Mouse (Mus musculus) gastrocnemius, adult 18-20 months (tissue): ENCODE data around the gene Vars. TPM values are rescaled to one million over a fixed set of nuclear protein-coding genes. Genes with fewer than 3 reads are reported as not detected.
"Not testable (repeated sequence)": the region's sequence is repeated elsewhere in the genome, so short reads cannot be mapped to it uniquely, and the experiment has no call there.

Experiments used
- DNase-seq: peaks from one replicate; pipeline ENCODE4 v3.0.0; 2021; ENCODE audit warnings: low spot score
- long read RNA-seq, 2 experiments: library from polyadenylated mRNA; stranded (forward); transcript quantifications; one replicate each; pipeline ENCODE4 v2.0.0; 2021
- total RNA-seq, 2 experiments: library from RNA; stranded (reverse); gene quantifications; 2 replicates each; pipeline ENCODE4 v1.2.3; 2021

Gene Vars
- 10 to 100 TPM; 38.2 TPM for total RNA-seq
- long read RNA-seq, experiment 1, full-length matches to known transcripts: 78 of 115 reads
- long read RNA-seq, experiment 1, partial matches to known transcripts: 28 of 115 reads
- long read RNA-seq, experiment 1, other reads (novel, unspliced or antisense): 9 of 115 reads
- long read RNA-seq, experiment 2, full-length matches to known transcripts: 73 of 110 reads
- long read RNA-seq, experiment 2, partial matches to known transcripts: 34 of 110 reads
- long read RNA-seq, experiment 2, other reads (novel, unspliced or antisense): 3 of 110 reads

- peak; percentile 83 for DNase-seq
Observed at GRCm38 (mm10) chr17:35000717-35001451, at the start of gene Vars. Gene Vars, plus strand, starts transcription at chr17:35000987.

- no peak for DNase-seq
Observed at GRCm38 (mm10) chr17:34951636-34952377, 49.0 kb upstream of the Vars start.

- DNase-seq: peak; percentile 83
Observed at GRCm38 (mm10) chr17:34952378-34953040, 48.3 kb upstream of the Vars start.

GRCm38 (mm10) chr17:34953258-34953657 is 47.5 kb upstream of the Vars start:
- DNase-seq: no peak

GRCm38 (mm10) chr17:34953904-34954303 is 46.9 kb upstream of the Vars start:
- DNase-seq: no peak

DNA sequence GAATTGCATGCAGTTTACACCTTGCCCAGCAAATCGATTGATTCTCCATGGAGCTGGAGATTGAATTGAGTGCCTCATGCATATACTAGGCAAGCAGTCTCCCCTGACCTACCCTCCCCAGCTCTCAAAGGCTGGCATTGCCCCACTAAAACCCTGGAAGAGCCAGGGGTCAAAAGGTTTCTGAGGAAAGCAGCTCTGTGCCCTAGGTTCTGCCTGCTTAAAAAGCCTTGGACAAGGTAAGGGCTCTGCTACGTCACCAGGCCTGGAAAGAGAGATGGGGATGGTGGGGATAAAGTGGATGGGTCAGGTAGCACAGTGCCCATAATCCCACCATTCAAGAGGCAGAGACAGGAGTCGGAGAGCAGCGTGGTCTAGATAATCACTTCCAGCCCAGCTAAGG is 46.0 kb upstream of the Vars start:
- no peak for DNase-seq

DNA sequence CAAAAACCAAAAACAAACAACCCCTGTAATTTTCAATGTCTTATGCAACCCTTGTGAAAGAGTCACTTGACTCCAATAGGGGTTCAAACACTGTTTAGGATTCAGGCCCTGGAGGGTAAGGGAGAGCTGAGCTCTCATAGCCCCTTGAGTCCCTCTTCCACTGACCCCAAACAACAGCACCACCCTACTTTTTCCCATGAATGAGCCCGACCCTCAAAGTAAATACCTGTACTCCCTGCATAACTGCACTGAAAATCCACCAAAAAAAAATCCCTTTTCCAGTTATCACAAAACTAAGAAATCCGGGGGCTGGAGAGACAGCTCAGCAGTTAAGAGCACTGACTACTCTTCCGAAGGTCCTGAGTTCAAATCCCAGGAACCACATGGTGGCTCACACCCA is 44.9 kb upstream of the Vars start:
- no peak for DNase-seq

- DNase-seq: no peak
Observed at GRCm38 (mm10) chr17:34956340-34956739, 44.4 kb upstream of the Vars start.

GRCm38 (mm10) chr17:34957291-34957690 is 43.5 kb upstream of the Vars start:
- DNase-seq: not testable (repeated sequence)

DNA sequence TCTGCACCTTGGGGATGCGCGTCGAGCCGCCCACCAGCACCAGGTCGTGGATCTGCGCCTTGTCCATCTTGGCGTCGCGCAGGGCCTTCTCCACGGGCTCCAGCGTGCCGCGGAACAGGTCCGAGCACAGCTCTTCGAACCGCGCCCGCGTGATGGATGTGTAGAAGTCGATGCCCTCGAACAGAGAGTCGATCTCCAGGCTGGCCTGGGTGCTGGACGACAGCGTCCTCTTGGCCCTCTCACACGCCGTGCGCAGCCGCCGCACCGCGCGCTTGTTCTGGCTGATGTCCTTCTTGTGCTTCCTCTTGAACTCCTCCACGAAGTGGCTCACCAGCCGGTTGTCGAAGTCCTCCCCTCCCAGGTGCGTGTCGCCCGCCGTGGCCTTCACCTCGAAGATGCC is 42.8 kb upstream of the Vars start:
- not testable (repeated sequence) for DNase-seq

- DNase-seq: not testable (repeated sequence)
Observed at GRCm38 (mm10) chr17:34958734-34959129, 42.1 kb upstream of the Vars start.

DNA sequence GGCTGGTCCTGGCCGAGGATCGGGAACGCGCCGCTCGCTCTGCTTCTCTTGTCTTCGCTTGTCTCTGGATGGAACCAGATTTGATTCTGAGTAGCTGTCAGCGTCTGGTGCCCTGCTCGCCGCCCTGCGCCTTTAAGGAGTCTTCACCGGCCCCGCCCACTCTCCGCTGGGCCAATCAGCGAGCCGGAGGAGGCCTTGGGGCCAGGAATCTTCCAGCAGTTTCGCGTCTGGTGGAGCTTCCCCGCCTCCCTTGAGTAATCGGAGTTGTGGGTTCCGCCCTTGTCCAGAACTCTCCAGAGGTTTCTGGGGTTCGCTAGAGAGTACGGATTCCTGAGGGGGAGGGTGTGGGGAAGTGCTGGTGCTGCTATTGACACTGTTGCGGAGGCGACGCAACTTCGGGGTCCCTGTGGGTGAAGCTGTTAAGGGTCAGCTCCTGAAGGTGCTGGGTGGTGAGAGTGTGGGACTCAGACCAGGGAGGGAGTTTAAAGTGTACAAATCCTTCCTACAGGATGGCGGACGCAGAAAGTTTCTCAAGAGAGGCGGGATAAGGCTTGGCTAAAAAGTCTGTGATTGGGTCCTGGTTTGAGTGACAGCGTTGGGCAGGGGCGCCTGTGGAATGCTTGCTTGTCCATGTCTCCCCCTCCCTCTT is 41.5 kb upstream of the Vars start, which contains the start of gene Hspa1b:
Gene Hspa1b, minus strand, starts transcription at position 109 of the 649 bp plus-strand sequence.
- DNase-seq: peak; percentile 88

DNA sequence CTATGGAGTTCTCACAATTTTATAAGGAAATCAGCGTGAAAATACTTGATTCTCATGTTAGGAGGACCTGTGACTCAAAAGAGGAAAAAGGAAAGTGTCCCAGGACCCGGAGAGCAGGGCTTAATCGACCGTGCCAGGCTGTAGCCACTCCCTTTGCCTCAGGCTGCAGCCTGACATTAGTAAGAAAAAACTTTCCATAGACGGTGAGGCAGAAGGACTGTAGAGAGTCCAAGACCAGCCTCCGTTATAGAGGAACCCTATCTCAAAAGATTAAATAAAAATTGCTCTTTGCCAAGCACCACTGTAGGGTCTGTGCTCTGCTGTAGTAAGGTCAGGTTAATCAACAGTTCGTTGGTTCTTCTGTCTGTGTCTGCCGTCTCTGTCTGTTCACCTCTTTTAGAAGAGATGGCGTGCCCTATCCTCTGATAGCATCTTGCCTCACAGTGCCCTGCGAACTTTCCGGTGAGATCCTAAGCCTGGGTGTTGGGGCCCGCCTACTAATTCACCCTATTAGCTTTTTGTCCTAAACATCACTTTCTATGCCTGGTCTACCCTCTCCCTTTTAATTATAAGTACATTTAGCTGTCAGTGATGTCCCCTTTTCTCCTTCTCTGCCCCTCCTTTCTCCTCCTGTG is 40.8 kb upstream of the Vars start:
- peak; percentile 43 for DNase-seq

DNA sequence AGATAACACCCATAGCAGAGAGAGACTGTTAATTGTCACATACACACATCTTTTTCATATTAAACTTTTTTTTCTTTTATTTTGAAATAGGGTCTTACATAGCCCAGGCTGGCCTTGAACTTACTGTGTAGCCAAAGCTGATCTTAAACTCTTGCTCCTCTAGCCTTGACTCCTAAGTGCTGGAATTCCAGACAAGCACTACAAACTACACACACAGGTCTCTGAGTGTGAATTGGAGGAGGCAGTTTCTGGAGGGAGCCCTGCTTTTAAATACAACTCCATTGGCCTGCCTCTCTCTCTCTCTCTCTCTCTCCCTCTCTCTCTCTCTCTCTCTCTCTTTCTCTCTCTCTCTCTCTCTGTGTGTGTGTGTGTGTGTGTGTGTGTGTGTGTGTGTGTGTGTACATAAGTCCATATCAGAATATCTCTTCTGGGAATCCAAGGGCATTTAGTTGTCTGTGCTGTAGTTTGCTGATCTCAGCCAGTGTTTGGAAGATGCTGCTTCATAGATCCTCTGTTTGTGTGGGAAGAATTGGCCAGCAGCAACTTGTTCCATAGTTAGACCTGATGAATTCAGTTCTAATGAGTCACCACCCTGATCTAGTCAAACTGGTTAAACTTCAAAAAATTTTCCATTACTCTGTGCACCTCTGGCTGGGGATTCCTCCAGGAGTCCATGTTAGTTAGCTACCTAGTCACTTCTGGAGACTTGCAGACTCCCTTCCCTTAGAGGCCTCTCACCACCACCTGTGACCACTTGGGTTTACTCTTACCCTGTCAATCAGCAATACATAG is 39.9 kb upstream of the Vars start:
- DNase-seq: no peak

DNA sequence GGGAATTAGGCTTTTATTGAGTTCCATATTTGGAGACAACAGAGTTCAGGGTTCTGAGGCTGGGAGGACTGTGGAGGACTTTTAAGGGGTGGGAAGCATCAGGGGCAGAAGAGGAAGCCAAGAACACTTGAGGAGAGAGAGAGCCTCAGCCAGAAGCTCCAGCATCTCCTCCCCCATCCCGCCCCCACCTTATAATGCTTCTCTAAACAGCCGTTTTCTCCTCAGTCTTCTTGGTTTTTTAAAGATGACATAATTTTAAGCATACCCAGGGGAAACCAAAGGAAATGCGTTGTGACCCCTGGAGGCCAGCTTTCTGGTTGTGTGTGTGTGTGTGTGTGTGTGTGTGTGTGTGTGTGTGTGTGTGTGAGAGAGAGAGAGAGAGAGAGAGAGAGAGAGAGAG is 38.7 kb upstream of the Vars start:
- DNase-seq: no peak

DNA sequence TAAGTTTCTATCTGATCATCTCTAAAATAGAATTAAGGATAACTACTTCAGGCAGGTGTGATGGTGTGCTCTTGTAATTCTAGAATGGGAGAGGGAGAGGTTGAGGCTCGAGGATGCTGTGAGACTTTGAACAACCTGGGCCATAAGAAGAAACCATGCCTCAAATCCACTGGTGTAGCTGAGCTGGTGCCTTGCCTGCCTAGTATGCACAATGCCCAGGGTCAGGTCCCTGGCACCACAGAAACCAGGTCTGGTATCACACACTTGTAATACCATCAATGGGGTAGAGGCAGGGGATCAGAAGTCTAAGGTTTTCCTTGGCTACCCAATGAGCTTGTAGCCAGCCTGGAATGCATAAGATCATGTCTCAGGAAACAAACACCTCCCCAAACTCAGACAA is 37.9 kb upstream of the Vars start:
- DNase-seq: no peak

DNA sequence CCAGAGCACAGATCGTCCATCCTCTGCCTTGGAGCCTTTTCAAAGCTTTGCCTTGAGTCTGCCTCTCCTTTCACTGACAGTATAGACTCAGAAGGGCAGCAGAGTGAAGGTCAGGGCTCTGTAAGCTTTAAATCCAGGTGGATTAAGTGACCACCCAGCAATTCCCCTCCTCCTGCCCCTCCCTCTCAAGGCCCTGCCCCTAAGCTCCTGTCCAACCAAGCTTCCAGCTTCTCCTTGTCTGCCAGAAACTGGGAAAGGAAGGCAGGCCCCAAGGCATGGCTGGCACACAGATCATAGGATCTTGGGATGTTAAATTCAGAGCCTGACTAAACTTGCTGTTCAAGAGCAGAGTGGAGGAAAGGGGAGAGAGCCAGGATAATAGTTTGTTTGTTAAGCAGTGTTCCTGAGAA is 36.1 kb upstream of the Vars start:
- DNase-seq: no peak

GRCm38 (mm10) chr17:34965627-34966026 is 35.2 kb upstream of the Vars start:
- no peak for DNase-seq

GRCm38 (mm10) chr17:34969822-34970221 is 31.0 kb upstream of the Vars start, which contains the start of gene Gm20481:
Gene Gm20481, plus strand, starts transcription at chr17:34969912.
- DNase-seq: not testable (repeated sequence)

DNA sequence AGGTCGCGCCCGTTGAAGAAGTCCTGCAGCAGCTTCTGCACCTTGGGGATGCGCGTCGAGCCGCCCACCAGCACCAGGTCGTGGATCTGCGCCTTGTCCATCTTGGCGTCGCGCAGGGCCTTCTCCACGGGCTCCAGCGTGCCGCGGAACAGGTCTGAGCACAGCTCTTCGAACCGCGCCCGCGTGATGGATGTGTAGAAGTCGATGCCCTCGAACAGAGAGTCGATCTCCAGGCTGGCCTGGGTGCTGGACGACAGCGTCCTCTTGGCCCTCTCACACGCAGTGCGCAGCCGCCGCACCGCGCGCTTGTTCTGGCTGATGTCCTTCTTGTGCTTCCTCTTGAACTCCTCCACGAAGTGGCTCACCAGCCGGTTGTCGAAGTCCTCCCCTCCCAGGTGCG is 29.9 kb upstream of the Vars start:
- not testable (repeated sequence) for DNase-seq
